Mouse (Mus musculus): ENCODE measurements around the gene Tmem274. TPM values are rescaled to one million over a fixed set of nuclear protein-coding genes. Genes with fewer than 3 reads are reported as not detected.
"Not testable (repeated sequence)": the region's sequence is repeated elsewhere in the genome, so short reads cannot be mapped to it uniquely, and the experiment has no call there.

The Tmem274 gene
- not detected for total RNA-seq (2021)
- long read RNA-seq, experiment 1, result 0 reads
- long read RNA-seq, experiment 2, result 0 reads

- no peak for DNase-seq
- intact Hi-C loops (cut with DNase I), result no loop called here
Observed at GRCm38 (mm10) chr4:149477078-149477477, at the start of gene Tmem274. Gene Tmem274, plus strand, starts transcription at chr4:149477378.

GRCm38 (mm10) chr4:149429592-149429991, 47.6 kb upstream of the Tmem274 start:
- Histone ChIP-seq H3K27ac (no peak overlapping the region), H3K4me3 (no peak overlapping the region)
- intact Hi-C loops (cut with DNase I), result no loop called here
- no peak for DNase-seq
- no peak for TF ChIP-seq CTCF (IDR thresholded peaks at IDR 0.05)

More at GRCm38 (mm10) chr4:149477078-149477477, at the start of gene Tmem274:
- Histone ChIP-seq H3K27ac (no peak within 1 kb of the TSS), H3K4me3 (no peak within 1 kb of the TSS)
- no peak for TF ChIP-seq CTCF (IDR thresholded peaks at IDR 0.05)

- DNase-seq; intact Hi-C loops (cut with DNase I); H3K4me3 ChIP-seq; H3K27ac ChIP-seq: not testable (repeated sequence)
Observed at GRCm38 (mm10) chr4:149431887-149432286, 45.3 kb upstream of the Tmem274 start.

- DNase-seq, result no peak
- no peak for TF ChIP-seq CTCF (IDR thresholded peaks at IDR 0.05)
Observed at GRCm38 (mm10) chr4:149440576-149440975, 36.6 kb upstream of the Tmem274 start.

GRCm38 (mm10) chr4:149442436-149442835, 34.7 kb upstream of the Tmem274 start:
- H3K27ac ChIP-seq, result peak overlapping the region; percentile 28; the same call in 1 of the 2 replicates
- no peak overlapping the region for H3K4me3 ChIP-seq
- DNase-seq, result peak; percentile 36
- intact Hi-C loops (cut with DNase I), result no loop called here
- no peak for TF ChIP-seq CTCF (IDR thresholded peaks at IDR 0.05)

More at GRCm38 (mm10) chr4:149440576-149440975, 36.6 kb upstream of the Tmem274 start:
- Histone ChIP-seq H3K4me3 (no peak overlapping the region), H3K27ac (no peak overlapping the region)
- intact Hi-C loops (cut with DNase I), result no loop called here

GRCm38 (mm10) chr4:149444465-149444864, 32.7 kb upstream of the Tmem274 start:
- intact Hi-C loops (cut with DNase I), result loop anchor here (2.0 kb wide), 1 partner anchor 70 kb away; no protein-coding TSS in a partner anchor
- DNase-seq, result no peak
- no peak for TF ChIP-seq CTCF (IDR thresholded peaks at IDR 0.05)
- Histone ChIP-seq H3K27ac (peak overlapping the region; percentile 86; the same call in 1 of the 2 replicates), H3K4me3 (no peak overlapping the region)

GRCm38 (mm10) chr4:149444964-149445701, 32.0 kb upstream of the Tmem274 start:
- DNase-seq, result peak; percentile 95
- peak; percentile 89 for TF ChIP-seq CTCF (IDR thresholded peaks at IDR 0.05)
- intact Hi-C loops (cut with DNase I), result loop anchor here (2.0 kb wide), 1 partner anchor 70 kb away; no protein-coding TSS in a partner anchor
- Histone ChIP-seq H3K4me3 (peak overlapping the region; percentile 72), H3K27ac (peak overlapping the region; percentile 86)

- peak overlapping the region; percentile 72 for H3K4me3 ChIP-seq
- peak overlapping the region; percentile 86 for H3K27ac ChIP-seq
- intact Hi-C loops (cut with DNase I), result loop anchor here (2.0 kb wide), 1 partner anchor 71 kb away; no protein-coding TSS in a partner anchor
- peak; percentile 57 for DNase-seq
- no peak for TF ChIP-seq CTCF (IDR thresholded peaks at IDR 0.05)
Observed at GRCm38 (mm10) chr4:149445868-149446267, 31.3 kb upstream of the Tmem274 start.

GRCm38 (mm10) chr4:149446309-149446708, 30.9 kb upstream of the Tmem274 start:
- no peak for TF ChIP-seq CTCF (IDR thresholded peaks at IDR 0.05)
- Histone ChIP-seq H3K27ac (peak overlapping the region; percentile 86; the same call in 1 of the 2 replicates), H3K4me3 (no peak overlapping the region)
- DNase-seq, result no peak
- intact Hi-C loops (cut with DNase I), result no loop called here

GRCm38 (mm10) chr4:149450636-149451035, 26.5 kb upstream of the Tmem274 start:
- intact Hi-C loops (cut with DNase I), result loop anchor here (5.0 kb wide), 2 partner anchors 37 to 92 kb away; partner anchors contain the start of genes Lzic and Nmnat1
- no peak for TF ChIP-seq CTCF (IDR thresholded peaks at IDR 0.05)

GRCm38 (mm10) chr4:149453656-149454055, 23.5 kb upstream of the Tmem274 start:
- Histone ChIP-seq H3K27ac (peak overlapping the region; percentile 55; the same call in 1 of the 2 replicates), H3K4me3 (peak overlapping the region; percentile 56)
- DNase-seq, result peak; percentile 48
- peak; percentile 69 for TF ChIP-seq CTCF (IDR thresholded peaks at IDR 0.05)
- intact Hi-C loops (cut with DNase I), result loop anchor here (5.0 kb wide), 2 partner anchors 34 to 89 kb away; partner anchors contain the start of genes Lzic and Nmnat1

More at GRCm38 (mm10) chr4:149450636-149451035, 26.5 kb upstream of the Tmem274 start:
- no peak for DNase-seq
- Histone ChIP-seq H3K27ac (no peak overlapping the region), H3K4me3 (no peak overlapping the region)

GRCm38 (mm10) chr4:149454263-149454662, 22.9 kb upstream of the Tmem274 start:
- H3K4me3 ChIP-seq, result peak overlapping the region; percentile 56

GRCm38 (mm10) chr4:149454879-149455278, 22.3 kb upstream of the Tmem274 start, which contains the start of gene Rbp7:
Gene Rbp7, minus strand, starts transcription at chr4:149454978.
- Histone ChIP-seq H3K4me3 (peak within 1 kb of the TSS; percentile 56), H3K27ac (peak within 1 kb of the TSS; percentile 55)
- peak; percentile 31 for DNase-seq
- intact Hi-C loops (cut with DNase I), result loop anchor here (5.0 kb wide), 2 partner anchors 32 to 87 kb away; partner anchors contain the start of genes Lzic and Nmnat1
- no peak; the same call in 1 of the 2 replicates for TF ChIP-seq CTCF (IDR thresholded peaks at IDR 0.05)

More at GRCm38 (mm10) chr4:149454263-149454662, 22.9 kb upstream of the Tmem274 start:
- peak; percentile 37 for DNase-seq
- intact Hi-C loops (cut with DNase I), result loop anchor here (5.0 kb wide), 2 partner anchors 33 to 88 kb away; partner anchors contain the start of genes Lzic and Nmnat1
- H3K27ac ChIP-seq, result peak overlapping the region; percentile 55
- no peak for TF ChIP-seq CTCF (IDR thresholded peaks at IDR 0.05)

- 0 out of 2 replicates have a peak overlapping the region, but pooled peaks have one; percentile 28 for H3K27ac ChIP-seq
- DNase-seq; H3K4me3 ChIP-seq; intact Hi-C loops (cut with DNase I): not testable (repeated sequence)
Observed at GRCm38 (mm10) chr4:149457163-149457562, 20.0 kb upstream of the Tmem274 start.

Data from gastrocnemius, adult 2 months (tissue).